Mouse (Mus musculus) liver, embryonic 14.5 days (tissue): ENCODE results near the gene Ahrr. TPM values are rescaled to one million over a fixed set of nuclear protein-coding genes. Genes with fewer than 3 reads are reported as not detected.

Experiments
- ATAC-seq: fragments of 200-750 bp; cut with Nextera tagmentation; 2 replicates; pipeline ENCODE4 v1.8.0; 2017; ENCODE audit warnings: moderate number of reproducible peaks, mild to moderate bottlenecking, moderate library complexity; ENCODE audit not compliant: insufficient read depth
- DNase-seq, 3 experiments: peaks; one replicate each; pipeline ENCODE4 v3.0.0-alpha.2; 2012 to 2013; ENCODE audit warnings: low read depth in 3 of 3, low spot score in 3 of 3
- H3K27ac ChIP-seq: fragments of 300-500 bp; sonication (generic); 2 replicates; pipeline ENCODE4 v1.5.1; 2014; ENCODE audit warnings: moderate library complexity, mild to moderate bottlenecking, control low read depth, inconsistent platforms
- H3K27me3 ChIP-seq: fragments of 300-500 bp; sonication (generic); 2 replicates; pipeline ENCODE4 v1.6.1; 2014; ENCODE audit warnings: mild to moderate bottlenecking, low read length, moderate library complexity; ENCODE audit not compliant: control insufficient read depth, insufficient read depth
- H3K36me3 ChIP-seq: fragments of 300-500 bp; sonication (generic); replicated peaks from 2 replicates; pipeline ENCODE4 v1.6.1; 2014; ENCODE audit warnings: low read depth; ENCODE audit not compliant: control insufficient read depth, insufficient read depth
- H3K4me1 ChIP-seq, 2 experiments: fragments of 200-500 bp in 1 of 2; fragments of 300-500 bp in 1 of 2; sonication (generic) in 1 of 2; replicated peaks; 2 replicates each; pipeline ENCODE4 v1.6.1; 2012 to 2014; ENCODE audit warnings: antibody characterized with exemption in 1 of 2, inconsistent platforms in 1 of 2, low read length in 1 of 2; ENCODE audit not compliant: control insufficient read depth in 2 of 2, insufficient read depth in 2 of 2
- H3K4me2 ChIP-seq: fragments of 300-500 bp; sonication (generic); 2 replicates; pipeline ENCODE4 v1.6.1; 2014; ENCODE audit warnings: low read depth, mild to moderate bottlenecking, control low read depth, moderate library complexity
- H3K4me3 ChIP-seq, 2 experiments: fragments of 200-500 bp in 1 of 2; fragments of 300-500 bp in 1 of 2; sonication (generic) in 1 of 2; 2 replicates each; pipeline ENCODE4 v1.5.1; 2012 to 2014; ENCODE audit warnings: low read depth in 2 of 2, low read length in 2 of 2, mild to moderate bottlenecking in 2 of 2, control low read depth in 1 of 2, inconsistent platforms in 1 of 2, moderate library complexity in 1 of 2; ENCODE audit not compliant: insufficient read depth in 1 of 2
- H3K9ac ChIP-seq: fragments of 300-500 bp; sonication (generic); replicated peaks from 2 replicates; pipeline ENCODE4 v1.6.1; 2014; ENCODE audit warnings: mild to moderate bottlenecking, control low read depth, moderate library complexity
- H3K9me3 ChIP-seq: fragments of 300-500 bp; sonication (generic); 2 replicates; pipeline ENCODE4 v1.6.1; 2016; ENCODE audit warnings: low read length, mixed read lengths; ENCODE audit not compliant: control insufficient read depth
- CTCF ChIP-seq: IDR thresholded peaks from 2 replicates; pipeline ENCODE4 v1.5.1; 2016; ENCODE audit warnings: antibody characterized with exemption, low read depth, control low read depth
- EP300 ChIP-seq: IDR thresholded peaks from 2 replicates; pipeline ENCODE4 v1.6.1; 2016; ENCODE audit warnings: antibody characterized with exemption, low read depth
- WGBS: fragments of 180-500 bp; shearing (Covaris S2); extraction: QIAGEN DNeasy Blood & Tissue Kit; methylation state at CpG from one replicate; pipeline ENCODE4 v1.1.7; 2014; ENCODE audit not compliant: insufficient replicate concordance; 5-methylcytosine and 5-hydroxymethylcytosine counted together
- polyA plus RNA-seq, 2 experiments: library from polyadenylated mRNA; depleted of rRNA in 1 of 2; stranded (reverse) in 1 of 2; unstranded in 1 of 2; fragments of >200 nt; fragmentation: Nextera tagmentation in 1 of 2; extraction: Ambion mirVana in 1 of 2; gene quantifications; 2 replicates each; pipeline versions ENCODE4 v1.2.1 to v1.2.3; 2012 to 2014

Ahrr gene
- polyA plus RNA-seq, 2 experiments, result 0.08 to 0.17 TPM

DNA sequence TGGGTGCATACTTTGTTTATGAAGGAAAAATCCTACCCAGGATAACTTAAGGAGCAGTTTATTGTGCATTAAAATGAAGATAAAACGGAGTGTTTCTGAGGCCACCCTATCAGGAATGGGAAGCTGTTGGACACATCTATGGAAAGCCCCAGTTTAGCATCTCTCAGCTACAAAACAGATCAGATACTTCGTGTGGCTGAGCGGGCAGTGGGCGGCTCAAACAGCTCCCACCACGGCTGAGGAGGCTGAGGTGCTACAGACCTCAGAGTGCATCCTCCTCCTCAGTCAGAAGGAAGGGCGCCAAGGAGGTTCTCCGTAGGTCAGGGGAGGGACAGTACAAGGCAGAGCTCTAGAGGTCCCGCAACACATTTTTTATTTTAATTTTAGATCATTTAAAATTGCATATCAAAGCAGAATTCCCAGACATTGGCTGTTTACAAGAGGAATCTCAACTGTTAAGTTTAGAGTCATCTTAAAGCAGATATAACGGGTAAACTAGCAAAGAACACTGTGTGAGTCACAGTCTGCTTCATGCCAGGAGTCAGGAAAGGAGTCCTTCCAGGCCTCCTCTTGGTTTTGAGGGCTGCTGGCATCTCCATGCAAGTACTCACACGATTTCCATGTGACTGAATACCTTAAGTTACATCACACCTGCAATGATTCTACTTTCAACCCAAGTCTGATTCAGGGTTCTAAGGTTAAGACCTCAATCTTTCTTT lies 122.5 kb downstream of the Ahrr start:
- H3K27ac ChIP-seq, result no peak overlapping the region
- H3K4me1 ChIP-seq, result peaks cover 0 to 9% of the 10 kb centered on the region in 2 experiments; a peak in 2 of 4 replicates
- no peak overlapping the region for H3K4me2 ChIP-seq
- H3K27me3 ChIP-seq, result no peaks in the 10 kb centered on the region
- no peak overlapping the region for H3K9ac ChIP-seq
- H3K36me3 ChIP-seq, result peaks cover 3% of the 10 kb centered on the region
- no peak overlapping the region for H3K4me3 ChIP-seq
- TF ChIP-seq EP300, result no peak
- TF ChIP-seq CTCF, result no peak
- H3K9me3 ChIP-seq, result no peaks in the 10 kb centered on the region
- WGBS, result 76% methylated on average over 10 of the region's 10 CpGs
- DNase-seq, result no peak
- no peak for ATAC-seq

DNA sequence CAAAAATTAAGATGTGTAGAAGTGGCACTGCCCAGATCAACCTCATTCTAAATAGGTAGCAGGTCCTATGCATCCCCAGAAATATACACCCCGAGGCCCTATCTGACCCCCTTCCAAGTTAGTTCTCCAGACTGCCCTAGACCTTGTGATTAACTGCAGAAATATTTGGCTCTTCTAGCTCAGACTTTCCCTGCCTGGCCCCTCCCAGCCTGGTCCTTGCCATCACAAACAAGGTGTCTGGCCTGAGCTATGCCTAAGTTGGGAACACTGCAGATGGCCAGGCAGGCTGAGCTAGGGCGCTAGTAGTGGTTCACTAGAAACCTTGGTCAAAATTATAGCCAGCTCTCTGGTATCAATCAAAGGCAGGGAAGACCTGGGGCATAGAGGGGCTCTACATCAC lies 124.6 kb downstream of the Ahrr start:
- no peaks in the 10 kb centered on the region for H3K9me3 ChIP-seq
- no peak overlapping the region for H3K27ac ChIP-seq
- H3K9ac ChIP-seq, result no peak overlapping the region
- ATAC-seq, result no peak
- no peaks in the 10 kb centered on the region; the same call in 1 of the 2 replicates for H3K36me3 ChIP-seq
- peaks cover 0 to 9% of the 10 kb centered on the region in 2 experiments; a peak in 2 of 4 replicates for H3K4me1 ChIP-seq
- no peak overlapping the region for H3K4me2 ChIP-seq
- TF ChIP-seq CTCF (no peak), EP300 (no peak)
- no peak for DNase-seq
- WGBS, result 57% methylated on average over 2 of the region's 2 CpGs
- H3K27me3 ChIP-seq, result no peaks in the 10 kb centered on the region
- H3K4me3 ChIP-seq, result no peak overlapping the region

DNA sequence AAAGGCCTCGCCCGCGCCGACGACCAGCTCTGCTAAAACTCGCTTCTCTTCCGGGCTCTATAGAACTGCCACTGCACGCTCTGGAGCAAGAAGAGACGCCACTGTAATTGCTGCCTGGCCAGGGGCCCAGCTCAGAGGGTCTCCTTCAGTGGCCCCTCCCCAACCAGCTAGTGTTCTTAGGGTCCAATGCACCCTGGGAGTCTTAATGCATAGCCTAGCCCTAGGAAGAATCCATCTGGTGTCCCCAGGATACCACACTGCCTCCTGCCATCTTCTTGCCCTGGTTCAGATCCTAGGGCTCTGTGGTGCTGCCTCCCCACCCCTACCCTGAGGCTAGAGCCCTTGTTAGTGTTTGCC lies 125.1 kb downstream of the Ahrr start:
- WGBS, result 9% methylated on average over 9 of the region's 9 CpGs

DNA sequence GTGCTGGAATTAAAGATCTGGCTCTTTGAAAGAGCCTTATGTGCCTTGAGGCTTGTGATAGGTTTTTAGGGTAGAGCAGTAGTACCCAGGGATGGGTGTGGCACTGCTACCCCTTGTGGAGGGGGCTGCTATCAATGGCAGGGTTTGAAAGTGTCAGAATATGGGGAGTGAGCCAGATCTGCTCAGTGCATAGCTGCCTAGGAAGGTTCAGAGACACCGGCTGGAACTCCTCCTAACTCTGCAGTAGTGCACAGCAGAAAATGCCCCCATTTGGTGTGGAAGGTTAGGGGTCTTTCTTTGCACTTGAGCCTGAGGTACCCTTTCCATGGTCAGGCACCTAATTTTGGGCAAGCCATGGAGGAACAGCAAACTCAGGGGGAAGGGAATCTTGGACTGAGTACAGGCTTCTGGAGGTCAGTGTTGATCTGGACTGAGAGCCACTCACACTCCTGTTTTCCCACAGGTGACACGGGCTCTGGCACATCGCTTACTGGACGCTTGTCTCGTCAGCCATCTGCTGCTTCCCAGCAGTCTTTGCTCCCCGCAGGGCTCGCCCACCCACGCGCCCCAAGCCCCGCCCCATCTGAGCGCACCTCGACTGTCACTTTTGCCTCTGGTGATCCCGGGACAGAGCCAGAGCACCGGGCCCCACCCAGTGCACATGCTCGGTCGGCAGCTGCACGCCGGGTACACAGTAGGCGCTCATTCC lies 125.6 kb downstream of the Ahrr start:
- Histone ChIP-seq H3K27ac (no peak overlapping the region), H3K4me3 (peak overlapping the region; percentile 41 to 42), H3K27me3 (no peaks in the 10 kb centered on the region), H3K36me3 (no peaks in the 10 kb centered on the region; the same call in 1 of the 2 replicates), H3K4me1 (peaks cover 0 to 9% of the 10 kb centered on the region in 2 experiments; a peak in 2 of 4 replicates), H3K9me3 (no peaks in the 10 kb centered on the region), H3K4me2 (peak overlapping the region; percentile 68), H3K9ac (peak overlapping the region; percentile 40)
- no peak for TF ChIP-seq EP300
- no peak for TF ChIP-seq CTCF
- DNase-seq (peak; percentile 37 to 56 (median 45)), ATAC-seq (peak; percentile 82)
- 7% methylated on average over 19 of the region's 19 CpGs for WGBS

More for the DNA sequence above, 125.1 kb downstream of the Ahrr start:
- H3K4me2 ChIP-seq, result peak overlapping the region; percentile 68
- peak overlapping the region; percentile 41 to 42 for H3K4me3 ChIP-seq
- H3K9me3 ChIP-seq, result no peaks in the 10 kb centered on the region
- peaks cover 0 to 9% of the 10 kb centered on the region in 2 experiments; a peak in 2 of 4 replicates for H3K4me1 ChIP-seq
- H3K27me3 ChIP-seq, result no peaks in the 10 kb centered on the region
- no peak for DNase-seq
- TF ChIP-seq EP300 (no peak), CTCF (no peak)
- peak; percentile 44; the same call in 1 of the 2 replicates for ATAC-seq
- H3K27ac ChIP-seq, result no peak overlapping the region
- no peaks in the 10 kb centered on the region; the same call in 1 of the 2 replicates for H3K36me3 ChIP-seq
- peak overlapping the region; percentile 40 for H3K9ac ChIP-seq

Other genes starting within 250 kb of the Ahrr start
- gene Cep72, start 230.0 kb downstream of the Ahrr start, polyA plus RNA-seq (2012; rRNA removed), result 5.2 and 5.5 TPM in 2 replicates
- gene Cep72, start 230.0 kb downstream of the Ahrr start, polyA plus RNA-seq (2014; fragmentation: Nextera tagmentation; extraction: Ambion mirVana), result 8.5 and 8.6 TPM in 2 replicates
- not detected in 2 replicates for gene Slc9a3, start 170.9 kb downstream of the Ahrr start, polyA plus RNA-seq (2012; rRNA removed)
- not detected in 2 replicates for gene Slc9a3, start 170.9 kb downstream of the Ahrr start, polyA plus RNA-seq (2014; fragmentation: Nextera tagmentation; extraction: Ambion mirVana)
- 8.7 and 10.4 TPM in 2 replicates for gene Exoc3, start 83.6 kb downstream of the Ahrr start, polyA plus RNA-seq (2012; rRNA removed)
- 31.0 and 32.9 TPM in 2 replicates for gene Exoc3, start 83.6 kb downstream of the Ahrr start, polyA plus RNA-seq (2014; fragmentation: Nextera tagmentation; extraction: Ambion mirVana)
- 49.8 and 56.0 TPM in 2 replicates for gene Pdcd6, start 25.2 kb upstream of the Ahrr start, polyA plus RNA-seq (2012; rRNA removed)
- gene Pdcd6, start 25.2 kb upstream of the Ahrr start, polyA plus RNA-seq (2014; fragmentation: Nextera tagmentation; extraction: Ambion mirVana), result 73.4 and 80.9 TPM in 2 replicates
- 56.6 and 78.7 TPM in 2 replicates for gene Sdha, start 57.9 kb upstream of the Ahrr start, polyA plus RNA-seq (2012; rRNA removed)
- 118 and 130 TPM in 2 replicates for gene Sdha, start 57.9 kb upstream of the Ahrr start, polyA plus RNA-seq (2014; fragmentation: Nextera tagmentation; extraction: Ambion mirVana)
- gene Ccdc127, start 58.0 kb upstream of the Ahrr start, polyA plus RNA-seq (2012; rRNA removed), result 2.1 and 4.4 TPM in 2 replicates
- gene Ccdc127, start 58.0 kb upstream of the Ahrr start, polyA plus RNA-seq (2014; fragmentation: Nextera tagmentation; extraction: Ambion mirVana), result 16.2 and 16.7 TPM in 2 replicates
- 0.01 and 0.02 TPM in 2 replicates for gene Lrrc14b, start 71.7 kb upstream of the Ahrr start, polyA plus RNA-seq (2012; rRNA removed)
- gene Lrrc14b, start 71.7 kb upstream of the Ahrr start, polyA plus RNA-seq (2014; fragmentation: Nextera tagmentation; extraction: Ambion mirVana), result not detected in 2 replicates
- 0.19 and 0.23 TPM in 2 replicates for gene Zfp72, start 98.5 kb upstream of the Ahrr start, polyA plus RNA-seq (2012; rRNA removed)
- 0.87 and 0.88 TPM in 2 replicates for gene Zfp72, start 98.5 kb upstream of the Ahrr start, polyA plus RNA-seq (2014; fragmentation: Nextera tagmentation; extraction: Ambion mirVana)
- gene Ftl1-ps1, start 107.4 kb upstream of the Ahrr start, polyA plus RNA-seq (2012; rRNA removed), result 43.4 and 91.5 TPM in 2 replicates
- 86.3 and 88.3 TPM in 2 replicates for gene Ftl1-ps1, start 107.4 kb upstream of the Ahrr start, polyA plus RNA-seq (2014; fragmentation: Nextera tagmentation; extraction: Ambion mirVana)
- 1.7 and 3.5 TPM in 2 replicates for gene Zfp825, start 201.7 kb upstream of the Ahrr start, polyA plus RNA-seq (2012; rRNA removed)
- gene Zfp825, start 201.7 kb upstream of the Ahrr start, polyA plus RNA-seq (2014; fragmentation: Nextera tagmentation; extraction: Ambion mirVana), result 7.8 and 8.0 TPM in 2 replicates